Mouse (Mus musculus): ENCODE measurements around the gene Zbtb38.
"Not testable (repeated sequence)": the region's sequence is repeated elsewhere in the genome, so short reads cannot be mapped to it uniquely, and the experiment has no call there.

The Zbtb38 gene

DNA sequence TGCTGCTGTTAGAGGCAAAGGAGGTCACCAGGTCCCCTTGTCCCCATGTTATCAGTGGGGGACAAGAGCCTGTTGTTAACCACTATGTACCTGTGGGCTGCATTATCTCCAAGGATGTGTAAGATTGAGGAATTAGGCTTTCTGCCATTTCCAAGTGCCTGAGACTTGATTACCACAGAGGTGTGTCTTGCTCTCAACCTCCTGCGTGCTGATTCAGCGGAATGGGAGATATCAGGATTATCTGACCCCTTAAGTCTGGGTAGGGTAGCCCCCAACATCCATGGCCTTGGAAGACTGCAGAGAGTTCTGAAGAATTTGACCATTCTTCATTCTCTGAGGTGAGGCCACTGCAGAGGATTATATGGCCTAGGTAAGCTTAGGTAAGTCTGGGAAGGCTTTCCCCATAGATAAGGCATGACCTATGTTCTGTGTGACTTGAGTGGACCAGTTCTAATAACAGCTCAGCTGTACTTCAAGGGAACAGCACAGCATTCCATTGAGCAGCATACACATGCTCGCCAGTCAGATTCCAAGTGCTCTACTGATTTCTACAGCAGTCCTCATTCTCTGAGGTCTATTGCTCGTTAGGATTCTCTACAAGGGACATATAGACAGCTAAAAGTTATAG is 68.4 kb downstream of the Zbtb38 start:
- DNase-seq (ENCODE audit: low read depth) = no peak

DNA sequence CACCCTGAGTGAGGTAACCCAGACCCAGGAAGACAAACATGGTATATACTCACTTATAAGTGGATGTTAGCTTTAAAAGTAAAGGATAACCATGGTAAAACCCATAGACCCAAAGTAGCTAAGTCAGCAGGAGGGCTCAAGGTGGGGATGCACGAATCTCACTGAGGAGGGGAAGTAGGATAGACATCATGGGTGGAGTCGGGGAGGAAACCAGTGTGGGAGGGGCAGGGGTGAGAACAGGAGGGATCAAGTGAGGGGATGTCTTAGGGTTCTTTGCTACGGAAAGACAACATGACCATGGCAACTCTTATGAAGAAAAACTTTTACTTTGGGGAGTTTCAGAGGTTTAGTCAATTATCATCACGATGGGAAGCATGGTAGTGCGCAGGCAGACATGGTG is 74.0 kb downstream of the Zbtb38 start:
- DNase-seq (ENCODE audit: low read depth) = no peak

DNA sequence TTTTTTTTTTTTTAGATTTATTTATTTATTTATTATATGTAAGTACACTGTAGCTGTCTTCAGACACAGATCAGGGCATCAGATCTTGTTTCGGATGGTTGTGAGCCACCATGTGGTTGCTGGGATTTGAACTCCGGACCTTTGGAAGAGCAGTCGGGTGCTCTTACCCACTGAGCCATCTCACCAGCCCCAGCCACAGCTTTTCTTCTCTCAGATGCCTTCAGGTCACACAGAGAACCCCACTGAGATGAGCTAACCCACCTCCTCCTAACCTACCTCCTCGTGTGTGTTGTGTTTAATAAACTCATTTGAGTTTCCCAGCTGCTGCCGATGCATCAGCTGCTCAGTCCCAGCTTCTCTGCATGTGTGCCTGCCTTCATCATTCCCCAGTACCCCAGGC is 74.9 kb downstream of the Zbtb38 start:
- not testable (repeated sequence) for DNase-seq (ENCODE audit: low read depth)

DNA sequence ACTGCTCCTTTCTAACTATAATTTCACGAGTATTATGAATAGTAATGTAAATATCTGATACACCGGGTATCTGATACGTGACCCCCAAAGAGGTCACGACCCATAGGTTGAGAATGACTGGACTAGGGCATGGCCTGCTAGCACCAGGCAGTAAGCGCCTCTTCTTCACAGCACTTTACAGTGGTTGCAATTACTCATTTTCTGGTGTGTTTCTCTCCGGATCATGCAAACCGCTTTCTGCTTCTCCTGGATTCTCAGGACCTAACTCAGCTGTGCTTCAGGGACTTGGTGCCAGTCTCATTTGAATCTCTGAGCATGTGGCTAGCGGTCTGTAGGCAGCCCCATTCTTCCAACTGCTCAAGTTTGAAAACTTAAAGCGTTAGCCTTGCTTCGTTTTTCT is 76.0 kb downstream of the Zbtb38 start:
- DNase-seq (ENCODE audit: low read depth) = no peak

DNA sequence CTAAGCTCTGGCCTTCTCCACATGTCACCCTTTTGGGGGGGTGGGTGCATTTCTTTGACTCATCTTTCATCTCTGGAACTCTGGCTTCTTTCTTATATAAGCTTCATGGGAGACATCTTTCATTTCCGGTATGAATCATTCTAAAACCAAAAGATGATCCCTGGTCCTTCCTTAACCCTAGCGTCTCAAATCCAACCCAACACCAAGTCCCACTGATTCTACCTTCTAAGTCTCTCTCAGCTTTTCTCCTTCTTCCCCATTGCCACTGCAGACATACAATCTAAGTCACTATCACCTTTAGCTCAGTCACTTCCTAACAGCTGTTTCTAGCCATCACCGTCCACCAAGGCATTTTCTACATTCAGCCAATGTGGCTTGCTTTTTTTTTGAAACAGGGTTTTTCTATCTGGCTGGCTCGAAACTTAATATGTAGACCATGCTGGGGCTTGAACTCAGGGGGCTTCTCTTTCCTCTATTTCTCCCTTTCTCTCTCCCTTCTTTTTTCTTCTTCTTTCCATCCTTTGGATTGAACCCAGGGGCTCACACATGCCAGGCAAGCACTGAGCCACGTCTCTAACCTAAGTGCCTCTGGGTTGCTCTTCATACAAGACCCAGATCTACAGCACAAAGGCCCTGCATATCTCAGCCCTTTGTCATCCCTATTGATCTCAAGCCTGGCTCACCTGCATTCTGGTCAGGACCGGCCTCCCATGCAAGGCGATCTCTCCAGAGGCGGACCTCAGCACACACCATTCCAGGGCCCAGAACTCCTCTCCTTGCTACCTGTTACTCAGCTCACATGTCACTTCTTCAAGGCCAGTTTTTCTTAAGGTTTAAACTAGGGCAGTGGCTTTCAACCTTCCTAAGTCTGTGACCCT is 76.6 kb downstream of the Zbtb38 start:
- DNase-seq (ENCODE audit: low read depth) = no peak

DNA sequence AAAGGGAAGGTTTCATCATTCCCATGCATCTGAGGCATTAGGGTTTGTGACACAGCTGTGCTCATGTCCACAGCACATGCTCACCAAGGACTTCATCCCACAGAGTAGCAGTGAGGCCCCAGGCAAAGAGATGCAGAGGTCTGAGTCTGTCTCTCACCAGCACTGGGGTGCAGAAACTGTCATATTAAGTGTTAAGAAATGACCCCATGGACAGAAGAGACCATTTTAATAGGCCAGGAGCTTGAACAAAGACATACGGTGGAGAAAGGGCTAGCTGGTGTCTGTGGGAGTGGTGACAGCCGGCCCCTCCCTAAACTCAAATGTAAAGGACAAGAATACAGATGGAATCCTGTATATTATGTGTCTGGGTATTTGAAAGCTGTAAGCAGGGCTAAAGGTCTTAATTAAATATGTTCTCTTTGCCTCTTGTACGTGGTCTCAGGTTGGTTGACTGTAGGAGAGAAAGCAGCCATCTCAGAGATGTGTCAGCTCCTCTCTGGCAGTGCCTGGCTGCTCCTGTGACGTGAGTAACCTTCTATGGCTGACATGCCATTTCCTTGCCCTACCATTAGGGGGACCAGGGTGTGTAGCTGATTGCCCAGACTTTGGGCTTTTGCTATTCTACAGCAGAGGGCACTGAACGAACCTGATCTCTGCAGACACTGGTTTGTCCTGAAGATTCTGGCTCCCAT is 77.4 kb downstream of the Zbtb38 start:
- peak; percentile 44 for DNase-seq (ENCODE audit: low read depth)

DNA sequence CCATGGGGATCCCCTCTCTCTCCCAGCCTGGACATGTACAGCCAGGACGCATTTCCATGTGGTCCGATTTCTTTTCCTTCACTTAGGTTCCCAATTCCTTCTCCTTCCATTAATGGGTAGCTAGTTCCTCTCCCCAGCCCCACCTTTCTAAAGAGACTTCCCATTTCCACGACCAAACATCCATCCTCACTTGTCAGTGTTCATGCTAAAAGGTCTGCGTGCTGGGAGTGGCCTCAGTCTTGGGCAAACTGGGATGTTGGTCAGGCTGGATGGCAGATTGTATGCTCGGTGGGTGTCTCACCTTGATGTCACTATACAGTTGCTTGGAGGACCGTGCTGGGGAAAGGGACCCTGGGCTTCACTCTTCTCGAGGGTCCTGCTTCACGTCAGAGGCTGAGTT is 78.3 kb downstream of the Zbtb38 start:
- DNase-seq (ENCODE audit: low read depth) = no peak

DNA sequence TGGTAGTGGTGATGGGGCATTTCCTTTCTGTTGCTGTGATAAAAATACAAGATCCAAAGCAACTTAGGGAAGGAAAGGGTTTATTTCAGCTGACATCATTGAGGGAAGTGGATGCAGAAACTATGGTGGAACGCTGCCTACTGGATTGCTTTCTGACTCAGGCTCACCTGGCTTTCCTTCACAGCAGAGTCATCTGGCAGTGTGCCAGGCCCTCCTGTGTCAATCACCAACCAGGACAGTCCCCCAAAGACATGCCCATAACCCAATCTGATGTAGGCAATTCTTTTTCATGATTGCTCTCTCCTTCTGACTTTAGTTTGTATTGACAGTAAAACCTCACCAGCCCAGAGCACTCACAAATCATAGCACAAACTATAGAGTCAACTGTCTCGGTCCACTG is 80.2 kb downstream of the Zbtb38 start:
- no peak for DNase-seq (ENCODE audit: low read depth)

DNA sequence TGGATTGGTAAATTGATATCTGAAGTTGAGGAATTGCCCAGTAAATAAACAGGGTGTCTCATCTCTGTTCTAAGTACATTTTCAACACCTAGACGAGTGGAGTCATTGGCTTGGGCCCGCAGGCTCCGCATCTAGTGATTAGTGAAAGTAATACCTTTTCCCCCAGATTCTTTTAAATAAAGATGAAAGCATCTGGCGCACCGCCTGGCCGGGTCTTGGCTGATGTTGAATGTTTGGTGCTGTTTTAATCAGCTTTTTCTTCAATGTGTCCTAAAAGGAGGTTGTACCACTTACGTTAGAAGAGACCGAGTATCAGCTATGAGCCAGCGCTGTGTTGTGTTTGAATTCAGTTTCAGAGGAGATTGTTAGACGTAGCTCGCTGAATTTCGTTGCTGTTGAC is 81.4 kb downstream of the Zbtb38 start:
- DNase-seq (ENCODE audit: low read depth) = no peak

DNA sequence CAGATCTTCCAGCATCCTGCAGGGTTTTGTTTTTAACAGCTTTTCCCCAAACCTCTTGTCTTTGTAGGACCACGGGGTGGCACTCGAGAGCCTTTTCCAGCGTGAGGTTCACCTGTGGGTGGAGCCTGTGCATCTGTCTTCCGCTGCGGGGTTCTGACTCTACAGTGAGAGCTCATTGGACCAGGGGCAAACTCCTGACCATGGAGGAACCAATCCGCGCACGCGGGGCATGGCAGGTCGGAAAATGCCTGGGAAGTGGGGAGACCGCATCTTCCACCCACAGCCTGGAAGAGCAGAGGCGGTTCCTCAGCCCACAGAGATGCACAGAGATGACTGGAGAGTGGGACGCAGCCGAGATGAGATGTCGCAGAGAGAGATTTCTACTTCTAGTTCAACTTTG is 82.8 kb downstream of the Zbtb38 start:
- peak; percentile 92 for DNase-seq (ENCODE audit: low read depth)

DNA sequence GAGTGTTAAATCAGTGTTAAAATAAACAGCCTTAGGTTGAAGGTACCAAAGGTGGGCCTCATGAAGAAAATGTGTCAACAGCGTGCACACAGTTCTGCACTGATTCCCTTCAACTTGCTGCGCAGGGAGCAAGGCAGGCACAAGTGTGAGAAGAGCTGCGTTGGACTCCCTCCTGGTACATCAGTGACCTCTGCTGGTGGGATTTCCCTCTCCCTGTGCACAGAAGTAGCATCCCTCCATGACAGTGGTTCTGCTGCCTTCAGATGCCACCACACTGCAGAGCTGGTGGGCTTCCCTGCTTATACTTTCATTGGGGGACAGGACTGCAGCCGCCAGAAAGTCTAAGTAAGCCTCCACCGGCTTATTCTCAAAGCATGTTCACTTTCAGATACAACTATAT is 84.0 kb downstream of the Zbtb38 start:
- DNase-seq (ENCODE audit: low read depth) = peak; percentile 14

DNA sequence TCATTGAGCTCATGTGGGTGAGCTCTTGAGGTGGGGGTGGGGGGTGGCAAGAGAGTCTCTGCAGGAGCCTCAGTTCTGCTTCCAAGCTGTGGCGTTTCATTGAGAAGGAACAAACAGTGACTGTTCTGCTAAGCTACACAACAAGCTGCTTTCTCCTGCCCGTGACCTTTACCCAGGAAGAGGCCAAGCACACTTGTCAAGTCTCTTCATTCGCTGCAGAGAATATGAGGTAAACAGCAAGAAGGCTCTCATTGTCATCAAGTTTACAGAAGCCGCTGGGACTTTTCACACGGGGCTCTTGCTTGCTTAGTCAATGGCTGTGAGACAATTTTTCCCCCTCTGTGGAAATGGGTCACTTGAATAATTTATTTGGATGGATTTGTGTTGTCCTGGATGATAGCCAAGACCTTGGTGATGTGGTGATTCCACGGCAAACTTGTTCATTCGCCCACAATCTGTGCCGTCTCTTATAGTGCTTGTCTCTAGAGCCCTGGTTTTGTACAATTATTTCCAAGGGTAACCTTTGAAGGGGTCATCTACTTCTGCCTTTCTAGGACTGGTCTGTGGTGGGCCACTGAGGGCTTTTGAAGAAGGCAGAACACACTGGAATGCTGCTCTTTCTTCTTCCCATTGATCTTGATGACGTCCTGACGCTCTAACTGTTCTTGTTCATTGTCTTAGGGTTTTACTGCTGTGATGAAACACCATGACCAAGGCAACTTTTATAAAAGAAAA is 92.0 kb downstream of the Zbtb38 start:
- no peak for DNase-seq (ENCODE audit: low read depth)

DNA sequence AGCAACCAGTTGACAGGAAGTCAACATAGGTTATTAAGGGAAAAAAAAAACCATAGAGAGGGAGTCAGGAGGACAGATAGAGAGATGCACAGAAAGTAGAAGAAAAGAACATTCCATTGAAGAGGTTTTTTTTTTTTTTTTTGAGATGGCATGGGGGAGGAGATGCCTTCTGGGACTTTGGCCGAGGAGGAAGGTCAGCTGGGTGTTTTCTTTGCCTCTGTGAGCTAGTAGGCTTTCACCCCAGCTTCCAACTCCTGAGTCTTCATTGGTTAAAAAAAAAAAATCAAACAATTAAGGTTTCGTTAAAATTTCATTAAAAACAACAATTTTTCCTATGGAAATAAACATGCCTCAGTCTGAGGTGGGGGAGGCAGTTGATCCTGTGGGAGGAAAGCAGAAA is 92.8 kb downstream of the Zbtb38 start:
- no peak for DNase-seq (ENCODE audit: low read depth)

DNA sequence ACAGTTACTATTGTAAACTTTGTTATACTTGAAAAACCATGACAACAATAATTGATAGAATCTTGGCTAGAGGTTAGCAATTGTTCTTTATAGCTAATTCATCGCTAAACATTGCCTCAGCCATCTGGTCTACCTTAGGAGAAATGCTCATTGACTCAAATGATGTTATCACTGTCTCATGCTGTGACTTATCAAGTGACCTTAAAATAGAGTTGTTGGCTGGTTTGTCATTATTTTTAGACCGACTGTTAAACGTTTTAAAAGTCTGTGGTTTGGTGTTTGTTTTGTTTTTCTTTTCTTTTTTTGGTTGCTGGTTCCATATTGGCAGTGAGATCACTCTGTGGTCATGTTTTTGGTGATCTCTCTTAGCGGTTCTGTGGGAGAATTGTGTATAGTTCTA is 99.1 kb downstream of the Zbtb38 start:
- DNase-seq (ENCODE audit: low read depth) = no peak

DNA sequence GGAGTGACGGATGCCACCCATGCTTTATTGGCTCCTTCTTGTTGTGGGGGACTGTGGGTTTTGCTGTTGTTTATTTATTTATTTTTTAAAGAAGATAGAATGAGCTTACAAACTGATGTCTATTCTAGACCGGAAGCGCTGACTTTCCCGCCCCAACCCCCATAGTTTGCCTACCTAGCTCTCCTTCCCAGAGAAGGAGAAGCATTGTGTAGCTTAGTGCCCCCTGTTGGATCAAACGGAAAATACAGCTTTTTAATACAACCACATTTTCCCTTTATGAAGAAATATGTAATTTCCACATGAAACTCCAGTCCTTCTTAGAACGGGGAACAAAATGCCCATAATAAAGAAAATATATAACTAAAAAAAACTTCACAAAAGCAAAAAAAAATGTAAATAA is 99.9 kb downstream of the Zbtb38 start:
- no peak for DNase-seq (ENCODE audit: low read depth)

DNA sequence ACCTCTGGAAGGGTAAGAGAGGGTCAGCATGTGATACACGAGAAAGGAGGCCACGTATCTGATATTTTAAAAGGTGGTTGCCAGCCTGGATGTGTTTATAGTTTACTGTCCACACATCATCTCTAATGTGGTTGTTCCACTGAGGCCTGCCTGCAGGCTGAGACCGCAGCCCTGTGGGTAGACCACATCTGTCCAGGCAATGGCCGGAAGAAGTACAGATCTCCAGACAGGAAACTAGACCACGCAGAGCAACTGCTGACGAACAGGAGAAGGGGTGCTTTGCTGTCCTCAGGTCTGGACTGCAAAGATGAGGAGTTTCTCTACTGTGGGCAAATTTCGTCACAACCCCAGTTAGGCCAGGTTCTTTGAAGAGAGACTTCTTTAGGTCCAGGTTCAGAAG is 101.8 kb downstream of the Zbtb38 start:
- no peak for DNase-seq (ENCODE audit: low read depth)

DNA sequence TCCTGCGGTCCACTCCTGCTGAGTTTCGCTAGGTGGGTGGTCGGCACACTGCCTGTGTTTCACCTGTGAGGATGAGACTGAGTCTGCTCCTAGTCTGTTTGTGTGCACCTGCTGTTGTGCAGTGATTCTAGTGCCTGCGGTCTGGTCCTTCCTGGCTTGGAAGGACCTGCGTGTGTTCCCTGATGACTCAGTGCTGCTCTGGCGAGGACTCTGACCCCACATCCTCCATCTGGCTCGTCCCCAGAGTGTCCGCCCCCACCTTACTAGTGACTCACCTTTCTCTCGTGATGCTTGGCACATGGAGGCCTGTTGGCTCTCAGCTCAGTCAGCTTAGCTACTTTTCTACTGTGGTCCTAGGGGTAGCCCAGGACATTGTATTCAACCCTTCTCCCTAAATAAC is 102.7 kb downstream of the Zbtb38 start:
- DNase-seq (ENCODE audit: low read depth) = no peak

DNA sequence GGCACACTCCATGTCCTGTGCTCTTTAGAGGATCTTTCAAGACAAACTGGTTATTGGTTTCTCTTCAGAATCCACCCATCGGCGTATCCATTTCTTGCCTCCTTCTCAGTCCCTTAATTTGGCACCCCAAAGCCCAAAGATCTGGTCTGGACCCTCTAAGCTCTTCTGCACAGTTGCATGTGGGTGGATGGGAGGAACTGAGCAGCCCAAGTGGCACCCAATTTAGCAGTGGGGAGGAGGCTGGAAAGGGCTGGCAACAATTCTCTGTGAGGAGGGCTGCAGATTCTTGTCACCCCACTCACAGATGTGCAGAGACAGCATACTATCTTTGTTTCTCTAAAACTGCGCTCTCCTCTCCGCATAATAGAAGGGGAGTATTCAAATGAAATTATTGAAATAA is 103.3 kb downstream of the Zbtb38 start:
- DNase-seq (ENCODE audit: low read depth) = no peak

DNA sequence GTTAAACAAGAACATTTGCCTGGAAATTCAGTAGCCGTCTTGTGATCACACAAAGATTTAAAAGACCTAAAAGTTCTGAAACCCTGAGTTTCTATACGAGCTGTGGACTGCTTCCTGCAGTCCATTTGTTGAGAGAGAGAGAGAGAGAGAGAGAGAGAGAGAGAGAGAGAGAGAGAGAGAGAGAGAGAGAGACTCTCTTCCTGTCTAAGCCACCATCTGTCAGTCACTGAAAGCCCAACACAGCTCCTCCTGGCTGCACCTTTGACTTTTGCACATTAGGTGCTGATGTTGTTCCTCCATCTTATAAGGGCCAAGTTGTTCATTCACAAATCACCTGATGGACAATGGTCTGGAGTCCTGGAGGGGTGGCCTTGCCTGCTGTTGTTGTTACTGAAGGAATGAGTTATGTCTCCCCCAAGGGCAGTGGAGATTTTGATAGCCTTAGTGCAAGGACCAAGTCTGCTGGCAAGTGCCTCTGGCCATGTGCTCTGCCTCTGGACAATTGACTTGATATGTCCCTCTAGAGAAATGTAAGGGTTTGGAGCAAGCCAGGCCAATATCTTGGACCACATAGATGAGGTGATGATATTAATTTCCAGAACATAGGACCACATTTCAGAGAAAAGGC is 105.8 kb downstream of the Zbtb38 start:
- no peak for DNase-seq (ENCODE audit: low read depth)

DNA sequence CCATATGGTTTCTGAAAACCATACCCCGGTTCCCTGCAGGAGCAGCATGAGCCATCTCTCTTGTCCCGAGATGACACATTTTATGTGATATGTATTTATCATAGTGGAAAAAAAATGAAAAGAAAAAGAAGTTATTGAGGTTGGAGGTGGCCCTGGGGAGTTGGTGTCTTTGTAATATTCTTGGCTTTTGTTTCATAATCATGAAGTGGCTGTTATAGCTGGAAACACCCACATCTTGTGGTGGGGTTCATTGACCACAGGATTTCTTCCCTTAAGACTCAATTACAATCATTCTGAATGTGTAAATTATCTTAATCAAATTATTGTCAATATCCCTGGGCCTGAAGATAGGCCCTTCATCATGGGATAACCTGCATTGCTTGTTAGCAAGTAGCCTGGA is 107.8 kb downstream of the Zbtb38 start:
- DNase-seq (ENCODE audit: low read depth) = no peak

DNA sequence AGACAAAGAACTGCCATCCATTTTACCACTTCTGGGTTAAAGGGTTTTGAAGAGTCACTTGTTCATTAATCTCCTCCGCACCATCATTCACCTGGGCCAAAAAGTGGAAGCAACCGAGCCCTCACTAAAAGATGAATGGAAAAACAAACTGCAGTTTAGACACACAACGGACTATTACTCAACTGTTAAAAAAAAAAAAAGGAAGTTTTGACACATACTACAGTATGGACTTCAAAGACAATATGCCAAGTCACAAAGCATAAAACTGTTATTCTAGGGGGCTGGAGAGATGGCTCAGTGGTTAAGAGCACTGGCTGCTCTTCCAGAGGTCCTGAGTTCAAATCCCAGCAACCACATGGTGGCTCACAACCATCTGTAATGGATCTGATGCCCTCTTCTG is 108.6 kb downstream of the Zbtb38 start:
- DNase-seq (ENCODE audit: low read depth) = not testable (repeated sequence)

DNA sequence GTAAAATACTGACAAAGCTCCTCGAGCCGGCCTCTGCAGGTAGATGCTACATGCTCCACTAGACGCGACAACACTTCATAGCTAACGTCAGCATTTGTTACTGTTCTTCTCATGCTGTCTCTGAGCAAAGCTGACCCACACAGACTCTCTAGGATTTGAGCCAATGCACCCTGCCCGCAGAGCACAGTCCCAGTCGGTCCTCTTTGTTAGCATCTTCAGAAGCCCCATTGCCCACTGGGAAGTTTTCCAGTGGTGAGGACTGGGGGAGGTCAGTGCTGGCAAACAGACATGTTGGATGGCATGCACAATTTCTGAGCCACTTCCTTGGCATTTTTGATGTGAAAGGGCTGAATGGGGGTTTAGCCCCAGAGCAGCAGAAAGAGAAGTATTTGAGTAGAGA is 113.2 kb downstream of the Zbtb38 start:
- no peak for DNase-seq (ENCODE audit: low read depth)

Measured in c-Kit-positive CD71-positive TER-119-negative erythroid progenitor cells, embryonic 14.5 days (primary cell).